Mouse (Mus musculus): ENCODE data around the gene Smu1. TPM values are rescaled to one million over a fixed set of nuclear protein-coding genes. Genes with fewer than 3 reads are reported as not detected.

Gene Smu1
- polyA plus RNA-seq, 1 experiment: 23.7 TPM

GRCm38 (mm10) chr4:40781797-40782495 lies 24.2 kb upstream of the Smu1 start:
- H3K27me3 ChIP-seq (ENCODE audit: control insufficient read depth, insufficient read depth, low read length): no peaks in the 10 kb centered on the region

GRCm38 (mm10) chr4:40781143-40781542 lies 23.4 kb upstream of the Smu1 start:
- Histone ChIP-seq H3K27ac (ENCODE audit: control insufficient read depth, insufficient read depth, low read depth, low read length) (no peak overlapping the region), H3K36me3 (ENCODE audit: control insufficient read depth, insufficient read depth, low read length) (no peaks in the 10 kb centered on the region), H3K27me3 (ENCODE audit: control insufficient read depth, insufficient read depth, low read length) (no peaks in the 10 kb centered on the region), H3K4me1 (ENCODE audit: control insufficient read depth, insufficient read depth, low read length) (peaks cover 4% of the 10 kb centered on the region; the same call in 1 of the 2 replicates), H3K4me3 (ENCODE audit: control insufficient read depth, low read depth, low read length) (no peak overlapping the region)
- no peak for TF ChIP-seq CTCF (IDR thresholded peaks at IDR 0.05; ENCODE audit: control insufficient read depth, insufficient read depth, insufficient replicate concordance, low read depth, low read length)

More at GRCm38 (mm10) chr4:40781797-40782495, 24.2 kb upstream of the Smu1 start:
- Histone ChIP-seq H3K27ac (ENCODE audit: control insufficient read depth, insufficient read depth, low read depth, low read length) (no peak overlapping the region), H3K4me3 (ENCODE audit: control insufficient read depth, low read depth, low read length) (no peak overlapping the region), H3K4me1 (ENCODE audit: control insufficient read depth, insufficient read depth, low read length) (peaks cover 5% of the 10 kb centered on the region; the same call in 1 of the 2 replicates), H3K36me3 (ENCODE audit: control insufficient read depth, insufficient read depth, low read length) (no peaks in the 10 kb centered on the region)
- no peak for TF ChIP-seq POLR2A (IDR thresholded peaks at IDR 0.05; ENCODE audit: control insufficient read depth, low read depth, low read length)
- no peak for TF ChIP-seq CTCF (IDR thresholded peaks at IDR 0.05; ENCODE audit: control insufficient read depth, insufficient read depth, insufficient replicate concordance, low read depth, low read length)

- no peak overlapping the region for H3K27ac ChIP-seq (ENCODE audit: control insufficient read depth, insufficient read depth, low read depth, low read length)
- TF ChIP-seq CTCF (IDR thresholded peaks at IDR 0.05; ENCODE audit: control insufficient read depth, insufficient read depth, insufficient replicate concordance, low read depth, low read length): no peak
- TF ChIP-seq POLR2A (IDR thresholded peaks at IDR 0.05; ENCODE audit: control insufficient read depth, low read depth, low read length): no peak
- H3K4me1 ChIP-seq (ENCODE audit: control insufficient read depth, insufficient read depth, low read length): peaks cover 8% of the 10 kb centered on the region; the same call in 1 of the 2 replicates
- H3K27me3 ChIP-seq (ENCODE audit: control insufficient read depth, insufficient read depth, low read length): no peaks in the 10 kb centered on the region
- no peak overlapping the region for H3K4me3 ChIP-seq (ENCODE audit: control insufficient read depth, low read depth, low read length)
- H3K36me3 ChIP-seq (ENCODE audit: control insufficient read depth, insufficient read depth, low read length): no peaks in the 10 kb centered on the region
Measured at GRCm38 (mm10) chr4:40778656-40779055, 20.9 kb upstream of the Smu1 start.

- H3K27me3 ChIP-seq (ENCODE audit: control insufficient read depth, insufficient read depth, low read length): no peaks in the 10 kb centered on the region
- H3K27ac ChIP-seq (ENCODE audit: control insufficient read depth, insufficient read depth, low read depth, low read length): no peak overlapping the region
- H3K36me3 ChIP-seq (ENCODE audit: control insufficient read depth, insufficient read depth, low read length): no peaks in the 10 kb centered on the region
- TF ChIP-seq POLR2A (IDR thresholded peaks at IDR 0.05; ENCODE audit: control insufficient read depth, low read depth, low read length) (no peak), CTCF (IDR thresholded peaks at IDR 0.05; ENCODE audit: control insufficient read depth, insufficient read depth, insufficient replicate concordance, low read depth, low read length) (no peak)
- peaks cover 8% of the 10 kb centered on the region for H3K4me1 ChIP-seq (ENCODE audit: control insufficient read depth, insufficient read depth, low read length)
- H3K4me3 ChIP-seq (ENCODE audit: control insufficient read depth, low read depth, low read length): no peak overlapping the region
Measured at GRCm38 (mm10) chr4:40777116-40777515, 19.4 kb upstream of the Smu1 start.

GRCm38 (mm10) chr4:40776416-40776815 lies 18.7 kb upstream of the Smu1 start:
- Histone ChIP-seq H3K27me3 (ENCODE audit: control insufficient read depth, insufficient read depth, low read length) (no peaks in the 10 kb centered on the region), H3K27ac (ENCODE audit: control insufficient read depth, insufficient read depth, low read depth, low read length) (no peak overlapping the region), H3K4me1 (ENCODE audit: control insufficient read depth, insufficient read depth, low read length) (peaks cover 12% of the 10 kb centered on the region), H3K4me3 (ENCODE audit: control insufficient read depth, low read depth, low read length) (no peak overlapping the region), H3K36me3 (ENCODE audit: control insufficient read depth, insufficient read depth, low read length) (no peaks in the 10 kb centered on the region)
- no peak for TF ChIP-seq POLR2A (IDR thresholded peaks at IDR 0.05; ENCODE audit: control insufficient read depth, low read depth, low read length)
- TF ChIP-seq CTCF (IDR thresholded peaks at IDR 0.05; ENCODE audit: control insufficient read depth, insufficient read depth, insufficient replicate concordance, low read depth, low read length): no peak

GRCm38 (mm10) chr4:40774279-40775259 lies 16.8 kb upstream of the Smu1 start:
- no peak overlapping the region for H3K4me3 ChIP-seq (ENCODE audit: control insufficient read depth, low read depth, low read length)
- H3K27ac ChIP-seq (ENCODE audit: control insufficient read depth, insufficient read depth, low read depth, low read length): no peak overlapping the region
- peaks cover 12% of the 10 kb centered on the region for H3K4me1 ChIP-seq (ENCODE audit: control insufficient read depth, insufficient read depth, low read length)
- H3K36me3 ChIP-seq (ENCODE audit: control insufficient read depth, insufficient read depth, low read length): no peaks in the 10 kb centered on the region
- peak; percentile 75; the same call in 1 of the 2 replicates for TF ChIP-seq CTCF (IDR thresholded peaks at IDR 0.05; ENCODE audit: control insufficient read depth, insufficient read depth, insufficient replicate concordance, low read depth, low read length)
- no peak for TF ChIP-seq POLR2A (IDR thresholded peaks at IDR 0.05; ENCODE audit: control insufficient read depth, low read depth, low read length)
- H3K27me3 ChIP-seq (ENCODE audit: control insufficient read depth, insufficient read depth, low read length): no peaks in the 10 kb centered on the region

GRCm38 (mm10) chr4:40759876-40760275 lies 2.2 kb upstream of the Smu1 start:
- H3K4me1 ChIP-seq (ENCODE audit: control insufficient read depth, insufficient read depth, low read length): peaks cover 3% of the 10 kb centered on the region; the same call in 1 of the 2 replicates
- H3K27ac ChIP-seq (ENCODE audit: control insufficient read depth, insufficient read depth, low read depth, low read length): no peak overlapping the region
- H3K4me3 ChIP-seq (ENCODE audit: control insufficient read depth, low read depth, low read length): no peak overlapping the region
- TF ChIP-seq POLR2A (IDR thresholded peaks at IDR 0.05; ENCODE audit: control insufficient read depth, low read depth, low read length): no peak
- no peak for TF ChIP-seq CTCF (IDR thresholded peaks at IDR 0.05; ENCODE audit: control insufficient read depth, insufficient read depth, insufficient replicate concordance, low read depth, low read length)
- H3K36me3 ChIP-seq (ENCODE audit: control insufficient read depth, insufficient read depth, low read length): no peaks in the 10 kb centered on the region
- H3K27me3 ChIP-seq (ENCODE audit: control insufficient read depth, insufficient read depth, low read length): no peaks in the 10 kb centered on the region

Data from testis, adult 2 months (tissue).